Mouse (Mus musculus): ENCODE measurements around the gene Pdzd8.

Gene Pdzd8

DNA sequence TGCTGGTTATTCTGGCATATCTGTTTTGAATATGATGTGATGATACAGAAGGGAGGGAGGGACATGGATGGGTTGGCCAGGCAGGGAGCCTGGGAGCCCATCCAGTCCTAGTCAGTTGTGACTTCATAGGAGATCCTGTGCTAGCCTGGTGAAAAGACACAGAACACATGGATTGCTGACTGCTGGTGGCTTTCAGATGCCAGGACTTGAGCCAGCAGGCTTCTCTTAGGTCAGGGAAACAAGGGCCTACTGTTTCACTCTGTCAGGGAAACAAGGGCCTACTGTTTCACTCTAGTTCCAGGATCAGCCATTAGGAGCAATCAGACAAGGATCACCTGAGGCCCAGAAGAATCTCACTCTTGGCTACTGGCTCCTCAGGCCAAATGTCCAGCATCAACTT, 64.7 kb downstream of the Pdzd8 start:
- no peaks in the 10 kb centered on the region for H3K36me3 ChIP-seq (ENCODE audit: insufficient read depth, low read length)
- H3K27me3 ChIP-seq (ENCODE audit: insufficient read depth, low read length): no peaks in the 10 kb centered on the region
- no peak for TF ChIP-seq CTCF (conservative IDR thresholded peaks at IDR 0.05; ENCODE audit: low read length)
- TF ChIP-seq NANOG (IDR thresholded peaks at IDR 0.05; ENCODE audit: borderline replicate concordance, low read length): no peak
- no peak for TF ChIP-seq POU5F1 (IDR thresholded peaks at IDR 0.05; ENCODE audit: borderline replicate concordance, low read length)
- H3K4me3 ChIP-seq (replicated peaks; ENCODE audit: low read length): no peak overlapping the region
- H3K9me3 ChIP-seq (ENCODE audit: low read length): peaks cover 7% of the 10 kb centered on the region
- no peaks in the 10 kb centered on the region for H3K4me1 ChIP-seq (replicated peaks; ENCODE audit: low read depth, low read length)

DNA sequence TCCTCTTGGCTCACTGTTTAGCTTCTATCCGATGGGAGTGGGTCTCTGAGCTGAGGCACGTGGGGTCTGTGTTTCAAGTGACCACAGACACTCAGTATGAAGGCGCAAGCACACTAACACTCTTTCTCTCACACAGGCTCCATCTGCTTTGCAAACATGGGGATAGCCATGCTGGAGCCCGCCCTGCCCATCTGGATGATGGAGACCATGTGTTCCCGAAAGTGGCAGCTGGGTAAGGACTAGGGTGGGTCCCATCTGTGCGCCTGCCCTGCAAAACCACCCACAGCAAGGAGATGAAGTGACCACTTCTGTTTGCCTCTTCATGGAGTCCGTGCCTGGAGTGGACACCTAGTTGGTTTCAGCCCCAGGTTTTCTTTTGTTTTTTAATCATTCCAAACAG, 69.2 kb downstream of the Pdzd8 start:
- TF ChIP-seq POU5F1 (IDR thresholded peaks at IDR 0.05; ENCODE audit: borderline replicate concordance, low read length): no peak
- no peaks in the 10 kb centered on the region for H3K4me1 ChIP-seq (replicated peaks; ENCODE audit: low read depth, low read length)
- H3K9me3 ChIP-seq (ENCODE audit: low read length): peaks cover 15% of the 10 kb centered on the region
- H3K4me3 ChIP-seq (replicated peaks; ENCODE audit: low read length): no peak overlapping the region
- no peaks in the 10 kb centered on the region for H3K27me3 ChIP-seq (ENCODE audit: insufficient read depth, low read length)
- no peaks in the 10 kb centered on the region for H3K36me3 ChIP-seq (ENCODE audit: insufficient read depth, low read length)

DNA sequence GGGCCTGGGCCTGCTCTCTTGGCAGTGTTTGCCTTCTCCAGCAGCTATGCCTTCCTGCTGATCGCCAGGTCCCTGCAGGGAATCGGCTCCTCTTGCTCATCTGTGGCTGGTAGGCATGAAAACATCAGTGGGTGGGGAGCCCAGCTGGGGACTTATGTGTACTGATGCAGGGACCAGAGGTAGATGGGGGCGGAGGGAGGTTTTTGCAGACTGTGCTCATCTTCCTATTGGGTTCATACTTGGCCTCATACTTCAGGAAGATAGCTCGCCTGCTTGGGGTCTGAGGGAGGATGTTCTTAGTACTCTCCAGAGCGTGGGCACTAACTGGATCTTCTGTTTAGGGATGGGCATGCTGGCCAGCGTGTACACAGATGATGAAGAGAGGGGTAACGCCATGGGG, 72.4 kb downstream of the Pdzd8 start:
- TF ChIP-seq CTCF (conservative IDR thresholded peaks at IDR 0.05; ENCODE audit: low read length) (no peak), NANOG (IDR thresholded peaks at IDR 0.05; ENCODE audit: borderline replicate concordance, low read length) (no peak), POU5F1 (IDR thresholded peaks at IDR 0.05; ENCODE audit: borderline replicate concordance, low read length) (no peak)
- Histone ChIP-seq H3K4me1 (replicated peaks; ENCODE audit: low read depth, low read length) (no peaks in the 10 kb centered on the region), H3K4me3 (replicated peaks; ENCODE audit: low read length) (no peak overlapping the region)

DNA sequence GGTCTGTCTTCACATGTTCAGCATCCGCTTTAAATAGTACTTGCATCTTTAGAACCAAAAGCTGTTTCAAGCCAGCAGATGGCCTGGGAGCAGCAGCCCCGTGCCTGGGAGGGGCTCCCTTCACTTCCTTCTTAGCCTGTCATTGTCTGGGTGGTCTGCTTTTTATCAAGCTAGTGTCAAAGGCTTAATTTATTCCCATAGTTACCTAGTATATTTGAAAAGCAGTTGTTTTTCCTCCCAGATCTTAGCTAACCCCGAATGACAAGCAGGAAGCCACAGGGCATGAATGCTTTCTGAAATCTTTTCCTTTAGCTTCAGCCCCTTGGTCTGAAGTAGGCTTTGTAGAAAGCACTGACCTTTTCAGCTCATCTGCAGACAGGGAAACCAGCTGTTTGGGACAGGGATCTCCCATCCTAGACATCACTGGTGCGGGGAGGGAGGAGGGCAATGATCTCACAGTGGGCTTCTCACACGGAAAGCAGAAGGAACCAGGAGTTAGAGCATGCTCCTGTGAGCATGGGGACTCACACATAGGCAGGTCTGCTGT, 78.1 kb downstream of the Pdzd8 start:
- H3K4me3 ChIP-seq (replicated peaks; ENCODE audit: low read length): no peak overlapping the region

More for the DNA sequence above, 72.4 kb downstream of the Pdzd8 start:
- H3K36me3 ChIP-seq (ENCODE audit: insufficient read depth, low read length): no peaks in the 10 kb centered on the region
- H3K9me3 ChIP-seq (ENCODE audit: low read length): peaks cover 8% of the 10 kb centered on the region; the same call in 1 of the 2 replicates
- no peaks in the 10 kb centered on the region for H3K27me3 ChIP-seq (ENCODE audit: insufficient read depth, low read length)

DNA sequence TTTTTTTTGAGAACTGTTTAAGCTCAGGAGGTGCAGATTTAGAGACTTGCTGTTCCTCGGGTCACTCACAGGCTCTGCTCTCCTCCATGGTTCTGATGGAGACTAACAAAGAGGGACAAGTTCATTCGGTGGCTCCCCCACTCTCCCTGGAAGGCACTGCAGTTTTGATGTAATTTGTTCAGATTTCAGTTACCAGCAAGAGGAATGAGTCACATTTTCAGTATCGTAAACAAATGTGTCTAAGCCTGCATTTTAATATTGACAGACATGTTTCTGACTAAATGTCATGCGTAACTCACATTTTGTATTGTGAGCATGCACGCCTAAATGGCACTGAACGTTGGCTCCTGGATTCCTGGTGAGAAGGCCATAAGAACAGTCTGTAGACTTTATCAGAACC, 79.7 kb downstream of the Pdzd8 start:
- TF ChIP-seq NANOG (IDR thresholded peaks at IDR 0.05; ENCODE audit: borderline replicate concordance, low read length) (no peak), POU5F1 (IDR thresholded peaks at IDR 0.05; ENCODE audit: borderline replicate concordance, low read length) (no peak), CTCF (conservative IDR thresholded peaks at IDR 0.05; ENCODE audit: low read length) (no peak)
- Histone ChIP-seq H3K36me3 (ENCODE audit: insufficient read depth, low read length) (no peaks in the 10 kb centered on the region), H3K9me3 (ENCODE audit: low read length) (peaks cover 9% of the 10 kb centered on the region; the same call in 1 of the 2 replicates), H3K4me3 (replicated peaks; ENCODE audit: low read length) (no peak overlapping the region), H3K4me1 (replicated peaks; ENCODE audit: low read depth, low read length) (peaks cover 6% of the 10 kb centered on the region), H3K27me3 (ENCODE audit: insufficient read depth, low read length) (peaks cover 41% of the 10 kb centered on the region)

More for the DNA sequence above, 78.1 kb downstream of the Pdzd8 start:
- Histone ChIP-seq H3K36me3 (ENCODE audit: insufficient read depth, low read length) (no peaks in the 10 kb centered on the region), H3K4me1 (replicated peaks; ENCODE audit: low read depth, low read length) (no peaks in the 10 kb centered on the region), H3K27me3 (ENCODE audit: insufficient read depth, low read length) (peaks cover 25% of the 10 kb centered on the region), H3K9me3 (ENCODE audit: low read length) (peaks cover 4% of the 10 kb centered on the region; the same call in 1 of the 2 replicates)
- TF ChIP-seq CTCF (conservative IDR thresholded peaks at IDR 0.05; ENCODE audit: low read length) (no peak), POU5F1 (IDR thresholded peaks at IDR 0.05; ENCODE audit: borderline replicate concordance, low read length) (no peak), NANOG (IDR thresholded peaks at IDR 0.05; ENCODE audit: borderline replicate concordance, low read length) (no peak)

DNA sequence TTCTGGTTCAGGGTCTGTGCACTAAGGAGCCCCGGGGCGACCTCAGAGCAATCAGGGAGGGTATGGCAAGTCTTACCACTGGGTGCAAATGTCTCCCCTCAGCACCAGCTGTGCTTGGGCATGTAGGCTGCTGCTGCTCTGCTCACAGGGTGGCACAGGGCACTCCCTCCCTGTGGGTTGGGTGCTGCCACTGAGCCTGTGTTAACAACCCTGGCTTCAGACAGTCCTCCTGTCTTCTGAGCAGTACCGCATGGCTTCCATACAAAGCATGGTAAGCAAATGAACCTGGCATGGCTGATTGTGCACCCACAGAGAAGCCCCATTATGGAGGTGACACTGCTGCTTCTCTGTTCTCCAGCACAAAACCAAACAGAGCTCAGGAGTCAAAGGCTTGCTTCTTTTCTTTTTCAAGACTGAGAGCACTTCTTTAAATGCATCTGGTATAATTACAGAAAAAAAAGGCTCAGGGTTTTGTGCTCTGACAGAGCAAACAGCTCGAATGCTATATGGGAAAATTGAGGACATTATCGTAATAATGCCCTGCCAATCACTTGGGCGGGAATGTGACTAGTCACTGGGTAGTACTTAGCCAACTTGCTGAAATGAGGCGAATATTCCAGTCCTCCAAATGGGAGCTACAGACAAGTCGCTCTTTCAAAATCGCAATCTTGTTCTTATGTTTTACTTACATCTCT, 80.6 kb downstream of the Pdzd8 start:
- peaks cover 50% of the 10 kb centered on the region for H3K27me3 ChIP-seq (ENCODE audit: insufficient read depth, low read length)
- H3K4me1 ChIP-seq (replicated peaks; ENCODE audit: low read depth, low read length): peaks cover 12% of the 10 kb centered on the region
- no peak overlapping the region for H3K4me3 ChIP-seq (replicated peaks; ENCODE audit: low read length)
- peaks cover 9% of the 10 kb centered on the region; the same call in 1 of the 2 replicates for H3K9me3 ChIP-seq (ENCODE audit: low read length)
- TF ChIP-seq CTCF (conservative IDR thresholded peaks at IDR 0.05; ENCODE audit: low read length): no peak
- TF ChIP-seq POU5F1 (IDR thresholded peaks at IDR 0.05; ENCODE audit: borderline replicate concordance, low read length): no peak
- TF ChIP-seq NANOG (IDR thresholded peaks at IDR 0.05; ENCODE audit: borderline replicate concordance, low read length): no peak
- no peaks in the 10 kb centered on the region for H3K36me3 ChIP-seq (ENCODE audit: insufficient read depth, low read length)

DNA sequence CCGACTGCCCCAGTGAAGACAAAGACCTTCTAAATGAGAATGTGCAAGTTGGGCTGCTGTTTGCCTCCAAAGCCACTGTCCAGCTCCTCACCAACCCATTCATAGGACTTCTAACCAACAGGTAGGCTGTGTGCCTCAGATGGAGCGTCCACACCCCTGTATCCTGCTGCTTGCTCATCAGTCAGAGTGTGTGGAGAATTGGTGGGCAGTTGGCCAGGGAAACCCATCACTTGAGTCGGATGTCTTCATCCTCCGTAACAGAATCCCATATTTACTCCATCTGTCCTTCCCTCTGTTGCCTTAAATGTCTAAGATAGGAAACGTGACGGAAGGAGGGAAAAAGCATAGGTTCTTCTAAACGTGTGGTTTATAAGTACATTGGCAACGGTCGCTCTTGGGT, 82.4 kb downstream of the Pdzd8 start:
- no peak for TF ChIP-seq POU5F1 (IDR thresholded peaks at IDR 0.05; ENCODE audit: borderline replicate concordance, low read length)
- TF ChIP-seq CTCF (conservative IDR thresholded peaks at IDR 0.05; ENCODE audit: low read length): no peak
- TF ChIP-seq NANOG (IDR thresholded peaks at IDR 0.05; ENCODE audit: borderline replicate concordance, low read length): no peak
- no peak overlapping the region for H3K4me3 ChIP-seq (replicated peaks; ENCODE audit: low read length)
- H3K36me3 ChIP-seq (ENCODE audit: insufficient read depth, low read length): no peaks in the 10 kb centered on the region
- peaks cover 9% of the 10 kb centered on the region; the same call in 1 of the 2 replicates for H3K9me3 ChIP-seq (ENCODE audit: low read length)
- H3K27me3 ChIP-seq (ENCODE audit: insufficient read depth, low read length): peaks cover 63% of the 10 kb centered on the region
- peaks cover 12% of the 10 kb centered on the region for H3K4me1 ChIP-seq (replicated peaks; ENCODE audit: low read depth, low read length)

DNA sequence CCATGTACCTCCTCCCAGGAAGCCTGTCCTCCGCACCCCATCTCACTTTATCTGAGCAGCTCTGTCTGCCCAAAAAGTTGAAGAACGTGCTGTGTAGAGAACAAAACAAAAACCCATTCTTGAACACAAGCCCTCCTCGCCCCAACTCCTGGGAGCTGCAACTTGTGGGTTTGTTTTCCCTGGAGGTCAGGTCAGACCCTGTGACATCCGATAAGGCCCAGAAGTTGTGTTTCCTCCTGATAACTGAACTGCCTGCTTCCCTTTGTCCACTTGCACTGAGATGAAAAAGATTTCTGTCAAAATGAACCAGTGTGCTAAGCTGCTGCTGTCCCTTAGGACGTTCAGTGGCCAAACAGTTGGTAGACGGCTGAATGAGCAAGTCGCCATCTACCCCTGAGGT, 84.0 kb downstream of the Pdzd8 start:
- no peaks in the 10 kb centered on the region for H3K36me3 ChIP-seq (ENCODE audit: insufficient read depth, low read length)
- TF ChIP-seq CTCF (conservative IDR thresholded peaks at IDR 0.05; ENCODE audit: low read length) (no peak), POU5F1 (IDR thresholded peaks at IDR 0.05; ENCODE audit: borderline replicate concordance, low read length) (no peak), NANOG (IDR thresholded peaks at IDR 0.05; ENCODE audit: borderline replicate concordance, low read length) (no peak)
- H3K9me3 ChIP-seq (ENCODE audit: low read length): peaks cover 9% of the 10 kb centered on the region; the same call in 1 of the 2 replicates
- peak overlapping the region; percentile 78 for H3K4me3 ChIP-seq (replicated peaks; ENCODE audit: low read length)
- H3K27me3 ChIP-seq (ENCODE audit: insufficient read depth, low read length): peaks cover 69% of the 10 kb centered on the region
- peaks cover 12% of the 10 kb centered on the region for H3K4me1 ChIP-seq (replicated peaks; ENCODE audit: low read depth, low read length)
